Mouse (Mus musculus): ENCODE measurements around the gene Dclre1b. TPM values are rescaled to one million over a fixed set of nuclear protein-coding genes. Genes with fewer than 3 reads are reported as not detected.
"Not testable (repeated sequence)": the region's sequence is repeated elsewhere in the genome, so short reads cannot be mapped to it uniquely, and the experiment has no call there.

The Dclre1b gene
- total RNA-seq, 2 experiments from 2014 or later: 8.9 to 9.1 TPM

- DNase-seq (ENCODE audit: low spot score in 2 of 2): no peak
These were observed 18.3 kb upstream of the Dclre1b start for GRCm38 (mm10) chr3:103827548-103827947.

GRCm38 (mm10) chr3:103810967-103811366 is 1.7 kb upstream of the Dclre1b start:
- no peak for DNase-seq (ENCODE audit: low spot score in 2 of 2)

GRCm38 (mm10) chr3:103809799-103810150 is 531 bp upstream of the Dclre1b start:
- no peak for DNase-seq (ENCODE audit: low spot score in 2 of 2)

- DNase-seq (ENCODE audit: low spot score in 2 of 2): no peak
These were observed 3.6 kb downstream of the Dclre1b start for GRCm38 (mm10) chr3:103805671-103806070.

- no peak for DNase-seq (ENCODE audit: low spot score in 2 of 2)
These were observed 6.4 kb downstream of the Dclre1b start for GRCm38 (mm10) chr3:103802861-103803260.

GRCm38 (mm10) chr3:103801631-103802531 is 7.4 kb downstream of the Dclre1b start:
- DNase-seq (ENCODE audit: low spot score in 2 of 2): peak; percentile 46 to 81

- no peak for DNase-seq (ENCODE audit: low spot score in 2 of 2)
These were observed 9.7 kb downstream of the Dclre1b start for GRCm38 (mm10) chr3:103799507-103799906.

GRCm38 (mm10) chr3:103796389-103796788 is 12.9 kb downstream of the Dclre1b start:
- DNase-seq (ENCODE audit: low spot score in 2 of 2): no peak

- no peak for DNase-seq (ENCODE audit: low spot score in 2 of 2)
These were observed 16.7 kb downstream of the Dclre1b start for GRCm38 (mm10) chr3:103792566-103792965.

GRCm38 (mm10) chr3:103792111-103792406 is 17.2 kb downstream of the Dclre1b start:
- not testable (repeated sequence) for DNase-seq (ENCODE audit: low spot score in 2 of 2)

GRCm38 (mm10) chr3:103791230-103792110 is 17.8 kb downstream of the Dclre1b start, which contains the start of gene Hipk1:
Gene Hipk1, minus strand, starts transcription at chr3:103791563.
- peak; percentile 94 to 95 for DNase-seq (ENCODE audit: low spot score in 2 of 2)

GRCm38 (mm10) chr3:103790346-103791145 is 18.7 kb downstream of the Dclre1b start:
- DNase-seq (ENCODE audit: low spot score in 2 of 2): peak in 1 of 2 experiments; percentile 41

GRCm38 (mm10) chr3:103789891-103790345 is 19.3 kb downstream of the Dclre1b start:
- peak in 1 of 2 experiments; percentile 13 for DNase-seq (ENCODE audit: low spot score in 2 of 2)

- DNase-seq (ENCODE audit: low spot score in 2 of 2): no peak
These were observed 20.1 kb downstream of the Dclre1b start for GRCm38 (mm10) chr3:103789096-103789495.

GRCm38 (mm10) chr3:103787225-103787624 is 22.0 kb downstream of the Dclre1b start:
- no peak for DNase-seq (ENCODE audit: low spot score in 2 of 2)

- no peak for DNase-seq (ENCODE audit: low spot score in 2 of 2)
These were observed 26.2 kb downstream of the Dclre1b start for GRCm38 (mm10) chr3:103782844-103783609.

GRCm38 (mm10) chr3:103780777-103781176 is 28.5 kb downstream of the Dclre1b start:
- no peak for DNase-seq (ENCODE audit: low spot score in 2 of 2)

- DNase-seq (ENCODE audit: low spot score in 2 of 2): no peak
These were observed 29.0 kb downstream of the Dclre1b start for GRCm38 (mm10) chr3:103780271-103780670.

- DNase-seq (ENCODE audit: low spot score in 2 of 2): no peak
These were observed 30.1 kb downstream of the Dclre1b start for GRCm38 (mm10) chr3:103779183-103779582.

- no peak for DNase-seq (ENCODE audit: low spot score in 2 of 2)
These were observed 30.6 kb downstream of the Dclre1b start for GRCm38 (mm10) chr3:103778660-103779059.
